Mouse (Mus musculus): ENCODE results near the gene L3mbtl3.

L3mbtl3 gene

GRCm38 (mm10) chr10:26243203-26243602, 132.6 kb downstream of the L3mbtl3 start:
- peak; percentile 52 for DNase-seq (ENCODE audit: low read depth, low spot score)

- no peak for DNase-seq (ENCODE audit: low read depth, low spot score)
These were observed 136.7 kb downstream of the L3mbtl3 start for GRCm38 (mm10) chr10:26239090-26239489.

GRCm38 (mm10) chr10:26238559-26238958, 137.2 kb downstream of the L3mbtl3 start:
- DNase-seq (ENCODE audit: low read depth, low spot score), result no peak

- DNase-seq (ENCODE audit: low read depth, low spot score), result no peak
These were observed 143.6 kb downstream of the L3mbtl3 start for GRCm38 (mm10) chr10:26232071-26232653.

- no peak for DNase-seq (ENCODE audit: low read depth, low spot score)
These were observed 146.3 kb downstream of the L3mbtl3 start, which contains the start of gene Samd3 for GRCm38 (mm10) chr10:26229488-26229887. Samd3 (plus strand) TSS chr10:26229707.

GRCm38 (mm10) chr10:26228187-26228586, 147.6 kb downstream of the L3mbtl3 start:
- no peak for DNase-seq (ENCODE audit: low read depth, low spot score)

GRCm38 (mm10) chr10:26226734-26227133, 149.0 kb downstream of the L3mbtl3 start:
- no peak for DNase-seq (ENCODE audit: low read depth, low spot score)

- DNase-seq (ENCODE audit: low read depth, low spot score), result no peak
These were observed 149.5 kb downstream of the L3mbtl3 start for GRCm38 (mm10) chr10:26226241-26226640.

Data from brain, adult 2 months (tissue).